Mouse (Mus musculus) midbrain, embryonic 10.5 days (tissue): ENCODE data around the gene Gm10382. TPM values are rescaled to one million over a fixed set of nuclear protein-coding genes. Genes with fewer than 3 reads are reported as not detected.

Experiments
- DNase-seq: peaks from one replicate; pipeline ENCODE4 v3.0.0-alpha.2; 2017; ENCODE audit warnings: low spot score
- H3K27ac ChIP-seq: fragments of 300-500 bp; sonication (generic); replicated peaks from 2 replicates; pipeline ENCODE4 v1.5.1; 2016; ENCODE audit warnings: mild to moderate bottlenecking
- H3K27me3 ChIP-seq: fragments of 300-500 bp; sonication (generic); 2 replicates; pipeline ENCODE4 v1.6.1; 2016; ENCODE audit warnings: low read depth, mild to moderate bottlenecking; ENCODE audit not compliant: poor library complexity, severe bottlenecking
- H3K36me3 ChIP-seq: fragments of 300-500 bp; sonication (generic); 2 replicates; pipeline ENCODE4 v1.6.1; 2016; ENCODE audit warnings: mild to moderate bottlenecking, moderate library complexity
- H3K4me1 ChIP-seq: fragments of 300-500 bp; sonication (generic); 2 replicates; pipeline ENCODE4 v1.6.1; 2016
- H3K4me3 ChIP-seq: fragments of 300-500 bp; sonication (generic); 2 replicates; pipeline ENCODE4 v1.5.1; 2016; ENCODE audit warnings: mild to moderate bottlenecking, moderate library complexity
- H3K9me3 ChIP-seq: fragments of 300-500 bp; sonication (generic); replicated peaks from 2 replicates; pipeline ENCODE4 v1.6.1; 2016; ENCODE audit warnings: mild to moderate bottlenecking
- WGBS: fragments of 180-500 bp; shearing (Covaris S2); methylation state at CpG from one replicate; pipeline ENCODE4 v1.1.7; 2016; 5-methylcytosine and 5-hydroxymethylcytosine counted together
- polyA plus RNA-seq: library from polyadenylated mRNA; unstranded; fragments of >200 nt; fragmentation: Nextera tagmentation; extraction: Ambion mirVana; gene quantifications from 2 replicates; pipeline ENCODE4 v1.2.1, GENCODE M21; 2016

Gene Gm10382
- polyA plus RNA-seq = 0.56 and 0.57 TPM in 2 replicates

DNA sequence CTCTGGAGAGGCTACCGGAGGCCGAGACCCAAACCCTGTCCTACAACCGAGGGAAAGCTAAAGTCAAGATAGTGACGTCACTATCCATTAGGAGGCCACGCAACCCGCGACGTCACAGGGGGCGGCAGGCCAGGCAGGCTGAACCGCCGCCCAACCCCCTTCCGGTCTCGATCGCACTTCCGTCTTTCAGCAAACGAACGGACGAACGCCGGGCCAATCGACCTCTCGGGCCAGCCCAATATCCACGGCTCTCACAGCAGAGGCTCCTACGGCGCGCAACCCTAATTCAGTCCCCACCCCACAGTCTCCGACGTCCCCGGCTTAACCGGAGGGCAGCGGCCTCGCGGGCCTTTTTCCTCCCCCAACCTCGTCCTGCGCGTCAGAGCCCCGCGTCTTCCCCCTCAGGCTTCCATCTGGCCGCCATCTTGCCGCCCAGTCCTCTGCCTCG, at the start of gene Gm10382:
Gene Gm10382 (plus strand): TSS at position 192 of the 448 bp plus-strand sequence.
- peak; percentile 79 for DNase-seq
- whole genome bisulfite sequencing = under 1% methylated on average over 39 of the region's 41 CpGs
- Histone ChIP-seq H3K9me3 (no peaks in the 10 kb centered on the region), H3K27ac (peak within 1 kb of the TSS; percentile 100), H3K36me3 (peaks cover 32% of the 10 kb centered on the region), H3K27me3 (no peaks in the 10 kb centered on the region), H3K4me1 (peaks cover 43% of the 10 kb centered on the region), H3K4me3 (peak within 1 kb of the TSS; percentile 99)

DNA sequence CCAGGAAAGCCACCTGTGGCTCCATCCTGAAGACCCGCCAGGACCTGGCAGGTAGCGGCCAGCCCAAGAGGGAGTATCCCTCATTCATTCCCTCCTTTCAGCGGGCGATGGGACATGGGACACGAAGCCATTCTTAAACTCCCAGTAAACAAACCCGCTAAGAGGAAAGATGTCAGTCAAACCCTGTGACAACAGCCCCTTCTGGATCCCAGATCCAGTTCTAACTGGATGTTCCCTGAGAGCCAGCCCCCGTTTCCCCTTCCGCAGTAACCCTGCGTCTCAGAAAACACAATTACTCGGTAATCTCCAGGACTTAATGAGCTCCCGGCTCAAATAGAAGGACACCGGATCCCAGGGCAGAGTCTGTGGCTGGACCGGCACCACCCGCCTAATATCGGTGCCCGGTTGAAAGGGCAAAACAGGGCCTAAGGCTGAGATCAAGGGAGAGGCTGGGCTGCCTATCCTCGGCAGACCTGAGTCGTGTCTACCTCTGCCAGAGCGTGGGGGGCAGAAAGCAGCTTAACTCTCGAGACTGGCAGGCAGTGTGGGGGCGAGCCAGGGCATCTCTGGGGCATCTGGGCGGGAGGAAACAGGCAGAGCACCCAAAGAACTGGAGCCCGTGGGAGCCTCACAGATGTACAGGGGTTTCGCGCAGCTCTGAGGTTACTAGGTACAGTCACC, 49.1 kb upstream of the Gm10382 start:
- WGBS = 2% methylated on average over 25 of the region's 25 CpGs
- Histone ChIP-seq H3K9me3 (no peaks in the 10 kb centered on the region), H3K27ac (peak overlapping the region; percentile 83)

DNA sequence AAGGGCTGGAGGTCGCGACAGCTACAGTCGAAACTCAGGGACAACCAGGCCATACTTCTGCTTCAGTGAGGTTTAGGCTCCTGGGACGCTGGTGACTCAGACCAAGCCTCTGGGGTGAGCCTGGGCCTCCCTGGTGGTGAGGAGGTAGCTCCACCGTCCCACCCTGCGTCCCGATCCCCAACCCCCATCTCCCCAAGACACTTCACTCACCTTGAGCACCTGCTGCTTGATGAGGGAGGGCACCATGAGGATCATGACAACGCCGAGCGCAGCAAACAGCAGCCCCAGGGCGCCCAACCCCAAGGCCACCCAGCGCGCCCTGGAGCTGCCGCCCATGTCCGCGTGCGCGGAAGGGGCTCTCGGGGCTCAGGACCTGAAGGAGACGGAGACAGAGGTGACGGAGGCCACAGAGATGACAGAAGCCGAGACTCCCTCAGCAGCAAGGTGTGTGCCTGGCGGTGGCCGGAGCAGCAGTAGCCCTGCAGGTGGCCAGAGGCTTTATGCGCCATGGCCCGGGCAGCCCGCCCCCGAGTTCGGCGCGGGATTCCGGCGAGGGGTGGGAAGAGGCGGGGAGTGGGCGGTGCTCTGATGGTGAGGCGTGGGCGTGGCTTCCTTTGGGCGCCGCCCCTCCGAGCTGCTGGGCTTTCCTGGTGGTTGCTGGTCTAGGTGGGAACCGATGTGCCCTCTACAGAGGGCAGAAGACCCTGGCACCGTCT, 48.4 kb upstream of the Gm10382 start, which contains the start of gene Scarb1:
Gene Scarb1 (minus strand): TSS at position 548 of the 716 bp plus-strand sequence.
- 1% methylated on average over 41 of the region's 42 CpGs for WGBS
- peaks cover 5% of the 10 kb centered on the region; the same call in 1 of the 2 replicates for H3K36me3 ChIP-seq
- H3K9me3 ChIP-seq = no peaks in the 10 kb centered on the region
- H3K27me3 ChIP-seq = peaks cover 7% of the 10 kb centered on the region; the same call in 1 of the 2 replicates
- peak; percentile 89 for DNase-seq
- H3K4me1 ChIP-seq = peaks cover 48% of the 10 kb centered on the region
- peak within 1 kb of the TSS; percentile 83 for H3K27ac ChIP-seq
- peak within 1 kb of the TSS; percentile 76 for H3K4me3 ChIP-seq

More for the DNA sequence above, 49.1 kb upstream of the Gm10382 start:
- Histone ChIP-seq H3K4me3 (peak overlapping the region; percentile 76), H3K27me3 (peaks cover 7% of the 10 kb centered on the region; the same call in 1 of the 2 replicates), H3K4me1 (peaks cover 48% of the 10 kb centered on the region), H3K36me3 (peaks cover 10% of the 10 kb centered on the region; the same call in 1 of the 2 replicates)
- peak; percentile 49 for DNase-seq

DNA sequence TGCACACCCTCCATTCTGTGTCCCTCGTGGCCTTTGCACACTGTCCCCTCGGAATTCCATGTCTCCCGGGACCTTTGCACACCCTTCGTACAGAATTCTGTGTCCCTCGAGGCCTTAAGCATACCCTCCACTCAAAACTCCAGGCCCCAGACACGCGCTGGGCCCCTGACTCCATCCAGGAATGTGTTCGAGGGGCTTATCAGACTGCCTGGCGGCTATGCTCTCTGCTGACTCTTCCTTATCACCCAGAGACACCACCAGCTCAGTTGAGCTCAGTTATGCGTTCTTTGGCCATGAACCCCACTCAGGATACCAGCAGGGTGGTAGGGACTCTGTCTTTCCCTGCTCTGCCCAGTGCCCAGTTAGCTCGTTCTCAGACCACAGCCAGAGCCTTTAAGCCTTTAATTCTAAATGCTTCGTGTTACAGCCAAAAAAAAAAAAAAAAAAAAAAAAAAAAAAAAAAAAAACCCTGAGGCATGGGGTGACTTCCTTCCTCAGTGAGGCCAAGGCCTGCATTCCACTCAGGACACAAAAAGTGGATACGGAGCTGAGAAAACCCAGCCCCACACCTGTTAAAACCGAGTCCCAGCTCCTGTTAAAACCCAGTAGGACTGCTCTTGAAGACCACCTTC, 47.5 kb upstream of the Gm10382 start:
- Histone ChIP-seq H3K27ac (peak overlapping the region; percentile 83), H3K9me3 (no peaks in the 10 kb centered on the region), H3K27me3 (peaks cover 7% of the 10 kb centered on the region; the same call in 1 of the 2 replicates), H3K36me3 (no peaks in the 10 kb centered on the region), H3K4me3 (peak overlapping the region; percentile 76), H3K4me1 (peaks cover 48% of the 10 kb centered on the region)
- WGBS = 58% methylated on average over 14 of the region's 14 CpGs
- no peak for DNase-seq

- peaks cover 23% of the 10 kb centered on the region for H3K4me1 ChIP-seq
- no peak overlapping the region for H3K4me3 ChIP-seq
- no peak overlapping the region for H3K27ac ChIP-seq
- 93% methylated on average over 6 of the region's 6 CpGs for WGBS
- H3K36me3 ChIP-seq = no peaks in the 10 kb centered on the region
- no peak for DNase-seq
- no peaks in the 10 kb centered on the region for H3K9me3 ChIP-seq
- peaks cover 5% of the 10 kb centered on the region; the same call in 1 of the 2 replicates for H3K27me3 ChIP-seq
These were observed 44.8 kb upstream of the Gm10382 start for GRCm38 (mm10) chr5:125344296-125344695.

GRCm38 (mm10) chr5:125348067-125348466, 41.1 kb upstream of the Gm10382 start:
- H3K9me3 ChIP-seq = no peaks in the 10 kb centered on the region; the same call in 1 of the 2 replicates
- 0 out of 2 replicates have a peak, but pooled peaks cover 5% of the 10 kb centered on the region for H3K4me1 ChIP-seq
- H3K27ac ChIP-seq = no peak overlapping the region
- H3K4me3 ChIP-seq = no peak overlapping the region
- 76% methylated on average over 7 of the region's 7 CpGs for WGBS
- H3K36me3 ChIP-seq = no peaks in the 10 kb centered on the region
- H3K27me3 ChIP-seq = no peaks in the 10 kb centered on the region
- DNase-seq = no peak

GRCm38 (mm10) chr5:125348487-125348886, 40.6 kb upstream of the Gm10382 start:
- DNase-seq = peak; percentile 48
- H3K9me3 ChIP-seq = no peaks in the 10 kb centered on the region; the same call in 1 of the 2 replicates
- H3K4me1 ChIP-seq = 0 out of 2 replicates have a peak, but pooled peaks cover 5% of the 10 kb centered on the region
- no peak overlapping the region for H3K27ac ChIP-seq
- 39% methylated on average over 8 of the region's 8 CpGs for WGBS
- no peaks in the 10 kb centered on the region for H3K27me3 ChIP-seq
- H3K4me3 ChIP-seq = no peak overlapping the region
- H3K36me3 ChIP-seq = no peaks in the 10 kb centered on the region

DNA sequence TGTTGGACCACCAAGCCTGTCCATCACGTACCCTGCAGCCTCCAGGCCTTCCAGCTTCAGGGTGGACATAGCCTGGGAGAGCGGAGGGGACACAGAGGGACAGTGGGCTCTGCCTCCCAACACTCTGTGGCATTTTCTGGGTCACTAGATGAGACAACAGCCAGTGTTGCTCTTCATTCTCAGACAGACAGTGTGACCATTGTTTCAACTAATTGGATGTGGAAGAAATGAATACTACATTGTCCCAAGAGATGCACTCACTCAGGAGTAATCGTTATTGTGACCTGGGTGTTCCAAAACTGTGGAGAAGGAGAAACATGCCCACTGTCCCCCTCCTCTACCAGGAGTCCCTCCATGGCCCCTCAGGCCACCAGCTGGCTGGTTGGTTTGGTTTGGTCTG, 39.7 kb upstream of the Gm10382 start:
- Histone ChIP-seq H3K27me3 (no peaks in the 10 kb centered on the region), H3K36me3 (no peaks in the 10 kb centered on the region), H3K4me3 (no peak overlapping the region), H3K9me3 (no peaks in the 10 kb centered on the region; the same call in 1 of the 2 replicates), H3K27ac (no peak overlapping the region), H3K4me1 (0 out of 2 replicates have a peak, but pooled peaks cover 5% of the 10 kb centered on the region)
- DNase-seq = no peak
- WGBS = 88% methylated on average over 3 of the region's 3 CpGs

- Histone ChIP-seq H3K27ac (no peak overlapping the region), H3K27me3 (no peaks in the 10 kb centered on the region), H3K4me3 (no peak overlapping the region), H3K36me3 (no peaks in the 10 kb centered on the region), H3K4me1 (peaks cover 10% of the 10 kb centered on the region), H3K9me3 (no peaks in the 10 kb centered on the region; the same call in 1 of the 2 replicates)
- DNase-seq = no peak
- WGBS = 80% methylated on average over 8 of the region's 8 CpGs
These were observed 38.1 kb upstream of the Gm10382 start for GRCm38 (mm10) chr5:125351057-125351456.

DNA sequence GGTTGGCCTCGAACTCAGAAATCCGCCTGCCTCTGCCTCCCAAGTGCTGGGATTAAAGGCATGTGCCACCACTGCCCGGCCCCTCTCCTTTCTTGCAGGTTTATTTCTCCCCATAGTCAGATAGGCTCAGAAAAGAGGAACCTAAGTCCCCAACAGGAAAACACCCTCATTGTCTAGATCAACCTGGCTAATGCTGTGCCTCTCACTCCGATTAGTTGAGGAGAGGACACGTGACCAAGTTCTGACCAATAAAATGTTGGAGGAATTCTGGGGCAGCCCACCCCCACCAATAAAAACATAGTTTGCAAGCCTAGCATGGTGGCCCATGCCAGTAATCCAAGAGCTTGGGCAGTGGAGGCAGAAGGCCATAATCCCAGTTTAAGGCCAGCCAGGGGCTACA, 37.2 kb upstream of the Gm10382 start:
- no peaks in the 10 kb centered on the region for H3K36me3 ChIP-seq
- H3K27me3 ChIP-seq = no peaks in the 10 kb centered on the region
- H3K27ac ChIP-seq = no peak overlapping the region
- DNase-seq = no peak
- no peaks in the 10 kb centered on the region; the same call in 1 of the 2 replicates for H3K9me3 ChIP-seq
- peaks cover 10% of the 10 kb centered on the region for H3K4me1 ChIP-seq
- no peak overlapping the region for H3K4me3 ChIP-seq
- WGBS = 92% methylated on average over 5 of the region's 5 CpGs

DNA sequence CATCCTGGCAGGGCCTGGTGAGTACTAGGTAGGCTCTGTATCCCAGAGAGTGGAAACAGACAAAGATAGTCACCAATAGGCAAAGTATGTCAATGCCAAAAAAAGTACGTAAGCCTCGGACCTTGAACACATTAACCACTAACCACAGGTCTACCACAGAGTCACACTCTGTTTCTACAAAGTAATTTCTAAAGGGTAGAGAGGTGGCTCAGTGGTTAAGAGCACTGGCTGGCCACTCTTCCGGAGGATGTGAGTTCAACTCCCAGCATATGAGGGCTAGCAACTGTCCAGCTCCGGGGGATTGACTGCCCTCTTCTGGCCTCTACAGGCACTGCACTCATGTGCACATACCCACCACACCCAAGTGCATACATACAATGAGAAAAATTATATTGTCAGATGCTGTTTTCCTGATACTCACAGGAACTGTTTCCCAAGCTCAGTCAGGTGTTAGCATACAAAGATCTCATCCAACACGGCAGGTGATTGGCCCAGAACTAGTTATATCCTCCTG, 36.3 kb upstream of the Gm10382 start:
- 96% methylated on average over 5 of the region's 5 CpGs for WGBS
- H3K9me3 ChIP-seq = no peaks in the 10 kb centered on the region; the same call in 1 of the 2 replicates
- no peak for DNase-seq
- H3K27ac ChIP-seq = no peak overlapping the region
- no peak overlapping the region for H3K4me3 ChIP-seq
- H3K27me3 ChIP-seq = no peaks in the 10 kb centered on the region
- no peaks in the 10 kb centered on the region for H3K36me3 ChIP-seq
- peaks cover 10% of the 10 kb centered on the region for H3K4me1 ChIP-seq

DNA sequence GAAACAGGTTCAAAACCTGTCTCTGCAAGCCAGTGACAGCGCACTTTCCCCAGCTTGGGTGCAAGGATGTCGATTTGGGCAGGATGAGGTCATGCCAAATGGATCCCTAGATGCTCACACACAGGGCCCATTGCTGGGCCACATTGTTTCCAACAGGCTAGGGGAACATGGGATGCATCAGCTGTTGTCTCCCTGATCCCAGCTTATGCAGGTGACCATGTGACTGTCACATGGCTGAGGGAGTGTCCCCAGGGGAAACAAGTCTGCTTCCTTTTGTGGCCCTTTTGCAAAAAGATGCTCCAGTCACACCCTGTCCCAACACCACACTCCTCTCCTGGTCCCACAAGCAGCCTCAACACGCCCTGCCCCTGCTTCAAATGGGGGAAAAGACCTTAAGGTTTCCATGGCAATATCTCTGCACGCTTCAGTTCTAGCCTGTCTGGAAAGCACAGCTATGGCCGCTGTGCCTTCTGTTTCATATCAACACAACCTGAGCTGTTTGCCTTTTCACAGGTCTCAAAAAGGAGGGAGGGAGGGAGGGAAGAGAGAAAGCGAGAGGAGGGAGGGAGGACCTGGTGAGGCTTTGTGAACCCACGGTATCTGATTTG, 34.1 kb upstream of the Gm10382 start:
- no peak overlapping the region for H3K27ac ChIP-seq
- 62% methylated on average over 7 of the region's 7 CpGs for WGBS

More for the DNA sequence above, 34.1 kb upstream of the Gm10382 start:
- Histone ChIP-seq H3K4me3 (no peak overlapping the region), H3K36me3 (no peaks in the 10 kb centered on the region), H3K4me1 (peaks cover 10% of the 10 kb centered on the region), H3K9me3 (no peaks in the 10 kb centered on the region; the same call in 1 of the 2 replicates), H3K27me3 (no peaks in the 10 kb centered on the region)
- no peak for DNase-seq
